Mouse (Mus musculus) CH12.LX (cell line): ENCODE data around the gene Ppard. TPM values are rescaled to one million over a fixed set of nuclear protein-coding genes. Genes with fewer than 3 reads are reported as not detected.

Experiments used
- DNase-seq: peaks from one replicate; pipeline ENCODE4 v3.0.0-alpha.2; 2013; ENCODE audit errors: extremely low read depth
- H3K27ac ChIP-seq: 2 replicates; pipeline ENCODE4 v1.5.1; 2012; ENCODE audit warnings: low read depth, mild to moderate bottlenecking, control low read depth, moderate library complexity; ENCODE audit not compliant: insufficient read depth
- H3K27me3 ChIP-seq: replicated peaks from 2 replicates; pipeline ENCODE3; 2012; ENCODE audit warnings: inconsistent platforms
- H3K36me3 ChIP-seq, 2 experiments: replicated peaks in 1 of 2; 2 replicates each; pipeline versions ENCODE3 to v1.6.1; 2012; ENCODE audit warnings: inconsistent platforms in 1 of 2, low read length in 1 of 2, mild to moderate bottlenecking in 1 of 2, mixed read lengths in 1 of 2, moderate library complexity in 1 of 2; ENCODE audit not compliant: control insufficient read depth in 1 of 2, insufficient read depth in 1 of 2
- H3K4me1 ChIP-seq, 2 experiments: 2 replicates each; pipeline ENCODE4 v1.6.1; 2012; ENCODE audit warnings: inconsistent platforms in 1 of 2, moderate library complexity in 1 of 2; ENCODE audit not compliant: insufficient read depth in 2 of 2, control insufficient read depth in 1 of 2
- H3K4me2 ChIP-seq: 2 replicates; pipeline ENCODE4 v1.6.1; 2012; ENCODE audit warnings: low read depth, mild to moderate bottlenecking, control low read depth; ENCODE audit not compliant: poor library complexity, insufficient read depth, severe bottlenecking
- H3K4me3 ChIP-seq, 3 experiments: fragments of 150-350 bp in 1 of 3; sonication (generic) in 1 of 3; replicated peaks in 1 of 3; 2 replicates each; pipeline versions ENCODE3 to v1.5.1; 2011 to 2012; ENCODE audit warnings: low read depth in 2 of 3, low read length in 2 of 3, mild to moderate bottlenecking in 2 of 3, moderate library complexity in 2 of 3, control low read depth in 1 of 3, improper control_type of control experiment in 1 of 3, inconsistent platforms in 1 of 3, mixed read lengths in 1 of 3; ENCODE audit not compliant: poor library complexity in 1 of 3
- H3K79me2 ChIP-seq: replicated peaks from 2 replicates; pipeline ENCODE4 v1.6.1; 2012; ENCODE audit warnings: mild to moderate bottlenecking, moderate library complexity; ENCODE audit not compliant: control insufficient read depth, poor library complexity, insufficient read depth, severe bottlenecking; ENCODE audit errors: extremely low read depth
- H3K9ac ChIP-seq: 2 replicates; pipeline ENCODE4 v1.6.1; 2012; ENCODE audit warnings: low read depth, mild to moderate bottlenecking, control low read depth, moderate library complexity; ENCODE audit not compliant: insufficient read depth
- H3K9me3 ChIP-seq: replicated peaks from 2 replicates; pipeline ENCODE3; 2012; ENCODE audit warnings: low read length, inconsistent platforms, mixed read lengths
- BHLHE40 ChIP-seq: IDR thresholded peaks from 2 replicates; pipeline ENCODE4 v1.6.1; 2011; ENCODE audit warnings: mild to moderate bottlenecking, low read depth, low read length, improper control_type of control experiment
- CHD2 ChIP-seq: IDR thresholded peaks from 2 replicates; pipeline ENCODE4 v1.6.1; 2011; ENCODE audit warnings: low read length, improper control_type of control experiment
- CTCF ChIP-seq, 2 experiments: IDR thresholded peaks in 1 of 2; conservative IDR thresholded peaks in 1 of 2; 2 replicates each; pipeline ENCODE4 v1.5.1; 2011 to 2012; ENCODE audit warnings: low read depth in 2 of 2, low read length in 2 of 2, improper control_type of control experiment in 1 of 2, inconsistent platforms in 1 of 2, mild to moderate bottlenecking in 1 of 2, moderate library complexity in 1 of 2
- E2F4 ChIP-seq: IDR thresholded peaks from 2 replicates; pipeline ENCODE4 v1.6.1; 2011; ENCODE audit warnings: low read depth, low read length, improper control_type of control experiment; ENCODE audit not compliant: insufficient replicate concordance
- ELF1 ChIP-seq: IDR thresholded peaks from 2 replicates; pipeline ENCODE4 v1.6.1; 2014; ENCODE audit warnings: low read depth, mild to moderate bottlenecking, inconsistent platforms, low read length, improper control_type of control experiment
- EP300 ChIP-seq: IDR thresholded peaks from 2 replicates; pipeline ENCODE4 v1.6.1; 2011; ENCODE audit warnings: low read length, improper control_type of control experiment
- GABPA ChIP-seq: IDR thresholded peaks from 2 replicates; pipeline ENCODE4 v1.6.1; 2012; ENCODE audit warnings: low read depth, low read length, improper control_type of control experiment, inconsistent platforms; ENCODE audit not compliant: insufficient replicate concordance
- HCFC1 ChIP-seq: IDR thresholded peaks from 2 replicates; pipeline ENCODE4 v1.6.1; 2012; ENCODE audit warnings: low read depth, mild to moderate bottlenecking, inconsistent platforms, low read length, improper control_type of control experiment
- IRF4 ChIP-seq: IDR thresholded peaks from 2 replicates; pipeline ENCODE4 v1.6.1; 2014; ENCODE audit warnings: low read depth, mild to moderate bottlenecking, inconsistent platforms, low read length, improper control_type of control experiment
- JUND ChIP-seq: conservative IDR thresholded peaks from 2 replicates; pipeline ENCODE4 v1.6.1; 2011; ENCODE audit warnings: low read depth, low read length, improper control_type of control experiment
- MAX ChIP-seq: IDR thresholded peaks from 2 replicates; pipeline ENCODE4 v1.6.1; 2011; ENCODE audit warnings: low read length, improper control_type of control experiment
- MAZ ChIP-seq: IDR thresholded peaks from 2 replicates; pipeline ENCODE4 v1.6.1; 2012; ENCODE audit warnings: low read depth, mild to moderate bottlenecking, inconsistent platforms, low read length, improper control_type of control experiment, moderate library complexity
- NELFE ChIP-seq: IDR thresholded peaks from 2 replicates; pipeline ENCODE4 v1.6.1; 2011; ENCODE audit warnings: low read depth, low read length, improper control_type of control experiment
- NRF1 ChIP-seq: IDR thresholded peaks from 2 replicates; pipeline ENCODE4 v1.6.1; 2014; ENCODE audit warnings: low read depth, mild to moderate bottlenecking, inconsistent platforms, low read length, improper control_type of control experiment, moderate library complexity
- PAX5 ChIP-seq: IDR thresholded peaks from 2 replicates; pipeline ENCODE4 v1.6.1; 2012; ENCODE audit warnings: low read length, inconsistent platforms, mixed read lengths
- POLR2A ChIP-seq: IDR thresholded peaks from 2 replicates; pipeline ENCODE4 v1.6.1; 2011; ENCODE audit warnings: low read depth, mild to moderate bottlenecking, improper control_type of control experiment, low read length
- RCOR1 ChIP-seq: conservative IDR thresholded peaks from 2 replicates; pipeline ENCODE4 v1.6.1; 2012; ENCODE audit warnings: low read depth, mild to moderate bottlenecking, inconsistent platforms, low read length, improper control_type of control experiment
- SIN3A ChIP-seq: IDR thresholded peaks from 2 replicates; pipeline ENCODE4 v1.6.1; 2012; ENCODE audit warnings: low read length, improper control_type of control experiment, inconsistent platforms
- SMC3 ChIP-seq: IDR thresholded peaks from 2 replicates; pipeline ENCODE4 v1.6.1; 2011; ENCODE audit warnings: low read depth, low read length, improper control_type of control experiment
- TBP ChIP-seq: conservative IDR thresholded peaks from 2 replicates; pipeline ENCODE4 v1.6.1; 2011; ENCODE audit warnings: low read depth, low read length, improper control_type of control experiment
- UBTF ChIP-seq: IDR thresholded peaks from 2 replicates; pipeline ENCODE4 v1.6.1; 2012; ENCODE audit warnings: low read depth, mild to moderate bottlenecking, inconsistent platforms, low read length, improper control_type of control experiment, moderate library complexity
- USF1 ChIP-seq: IDR thresholded peaks from 2 replicates; pipeline ENCODE4 v1.6.1; 2014; ENCODE audit warnings: low read depth, mild to moderate bottlenecking, inconsistent platforms, low read length, improper control_type of control experiment
- ZMIZ1 ChIP-seq: IDR thresholded peaks from 2 replicates; pipeline ENCODE4 v1.6.1; 2012; ENCODE audit warnings: low read depth, mild to moderate bottlenecking, inconsistent platforms, low read length, improper control_type of control experiment
- ZNF384 ChIP-seq: IDR thresholded peaks from 2 replicates; pipeline ENCODE4 v1.6.1; 2012; ENCODE audit warnings: low read depth, low read length, improper control_type of control experiment, inconsistent platforms
- dilution Hi-C: fragments of 300-500 bp; cut with MboI; formaldehyde crosslinking; loops from 2 replicates; pipeline ENCODE4 v1.14.3; 2020; ENCODE audit warnings: low sequenced_read_pairs; ENCODE audit not compliant: extremely low pct_unique_long_range_greater_than_20kb, extremely low pct_ligation_motif_present
- in situ Hi-C: fragments of 300-500 bp; cut with MboI; formaldehyde crosslinking; loops from 3 replicates; pipeline ENCODE4 v1.14.3; 2019; ENCODE audit warnings: low sequenced_read_pairs, low pct_ligation_motif_present, low pct_unique_long_range_greater_than_20kb, mixed read lengths
- polyA plus RNA-seq: library from polyadenylated mRNA; unstranded; fragments of >175 nt; gene quantifications from 2 replicates; pipeline ENCODE4 v1.2.1, GENCODE M21; 2012; ENCODE audit warnings: low read depth; ENCODE audit not compliant: insufficient read length
- total RNA-seq, 2 experiments: library from RNA; depleted of rRNA; stranded (reverse); fragments of 300-350 nt in 1 of 2; fragments of >200 nt in 1 of 2; gene quantifications; 2 replicates each; pipeline ENCODE4 v1.2.3; 2012 to 2014

Ppard gene
- total and polyA plus RNA-seq, 3 experiments, result 2.9 to 15.5 (median 7.3) TPM

- TF ChIP-seq EP300 (no peak), JUND (no peak), NELFE (no peak), PAX5 (no peak), ZNF384 (no peak), USF1 (no peak), GABPA (no peak), POLR2A (no peak), HCFC1 (no peak), NRF1 (no peak), BHLHE40 (no peak), CHD2 (no peak), SMC3 (no peak), ZMIZ1 (no peak)
- no peak overlapping the region for H3K27ac ChIP-seq
- no peak overlapping the region for H3K9ac ChIP-seq
- dilution Hi-C loops, result no loop called here
- peaks cover 77% of the 10 kb centered on the region for H3K27me3 ChIP-seq
- H3K9me3 ChIP-seq, result peaks cover 2% of the 10 kb centered on the region
- no peak for DNase-seq
- peaks cover 10 to 15% of the 10 kb centered on the region in 2 experiments; a peak in 2 of 4 replicates for H3K4me1 ChIP-seq
- no peak overlapping the region for H3K4me2 ChIP-seq
- H3K36me3 ChIP-seq, result no peaks in the 10 kb centered on the region
- no peaks in the 10 kb centered on the region for H3K79me2 ChIP-seq
- H3K4me3 ChIP-seq, result no peak overlapping the region
- in situ Hi-C loops, result no loop called here
Observed at GRCm38 (mm10) chr17:28345271-28345721, 112.8 kb downstream of the Ppard start.

GRCm38 (mm10) chr17:28345882-28346281 is 113.4 kb downstream of the Ppard start:
- no peaks in the 10 kb centered on the region for H3K36me3 ChIP-seq
- in situ Hi-C loops, result no loop called here
- no peaks in the 10 kb centered on the region for H3K9me3 ChIP-seq
- H3K4me3 ChIP-seq, result no peak overlapping the region
- H3K4me2 ChIP-seq, result no peak overlapping the region
- H3K9ac ChIP-seq, result no peak overlapping the region
- peaks cover 76% of the 10 kb centered on the region for H3K27me3 ChIP-seq
- H3K4me1 ChIP-seq, result peaks cover 10 to 15% of the 10 kb centered on the region in 2 experiments; a peak in 2 of 4 replicates
- H3K79me2 ChIP-seq, result no peaks in the 10 kb centered on the region
- no peak for TF ChIP-seq TBP
- TF ChIP-seq POLR2A, result no peak
- TF ChIP-seq IRF4, result no peak
- TF ChIP-seq HCFC1, result no peak
- TF ChIP-seq SIN3A, result no peak
- TF ChIP-seq RCOR1, result no peak
- TF ChIP-seq ZMIZ1, result no peak
- no peak for TF ChIP-seq CTCF (conservative IDR thresholded peaks at IDR 0.05 in 1 of 2, IDR thresholded peaks at IDR 0.05 in 1 of 2; ENCODE audit: low read depth in 2 of 2, low read length in 2 of 2)
- no peak for TF ChIP-seq BHLHE40
- TF ChIP-seq E2F4, result no peak
- TF ChIP-seq ELF1, result no peak
- no peak for TF ChIP-seq JUND
- TF ChIP-seq NELFE, result no peak
- TF ChIP-seq UBTF, result no peak
- TF ChIP-seq MAZ, result no peak
- no peak for TF ChIP-seq MAX
- TF ChIP-seq CHD2, result no peak
- no peak for TF ChIP-seq SMC3
- TF ChIP-seq, all 38 proteins: peak for 0
- H3K27ac ChIP-seq, result no peak overlapping the region
- dilution Hi-C loops, result no loop called here
- no peak for DNase-seq
